Mouse (Mus musculus): ENCODE data around the gene 9330159F19Rik. TPM values are rescaled to one million over a fixed set of nuclear protein-coding genes. Genes with fewer than 3 reads are reported as not detected.

Gene 9330159F19Rik
- polyA plus RNA-seq (2014; fragmentation: Nextera tagmentation; extraction: Ambion mirVana), result 6.8 and 9.1 TPM in 2 replicates

GRCm38 (mm10) chr10:29211453-29211852, at the start of gene 9330159F19Rik:
TSS of gene 9330159F19Rik (plus strand) at chr10:29211606.
- DNase-seq (ENCODE audit: low spot score) (peak; percentile 71), ATAC-seq (replicated peaks; ENCODE audit: low FRiP score) (peak; percentile 92)
- WGBS, result 10% methylated on average over 4 of the region's 4 CpGs
- H3K4me1 ChIP-seq (replicated peaks; ENCODE audit: control insufficient read depth, insufficient read depth, low read length), result peaks cover 2% of the 10 kb centered on the region; the same call in 1 of the 2 replicates
- H3K27ac ChIP-seq (ENCODE audit: low read depth, low read length), result peak within 1 kb of the TSS; percentile 68
- no peaks in the 10 kb centered on the region for H3K36me3 ChIP-seq (ENCODE audit: control insufficient read depth, insufficient read depth, low read length)
- no peaks in the 10 kb centered on the region for H3K27me3 ChIP-seq (ENCODE audit: control insufficient read depth, insufficient read depth, low read length)
- H3K9me3 ChIP-seq (ENCODE audit: control insufficient read depth, low read length), result no peaks in the 10 kb centered on the region
- H3K4me3 ChIP-seq (ENCODE audit: low read depth, low read length), result no peak within 1 kb of the TSS
- H3K9ac ChIP-seq (ENCODE audit: low read length), result peak within 1 kb of the TSS; percentile 20; the same call in 1 of the 2 replicates
- 0 out of 2 replicates have a peak within 1 kb of the TSS, but pooled peaks have one; percentile 11 for H3K4me2 ChIP-seq (ENCODE audit: low read depth, low read length, severe bottlenecking)

DNA sequence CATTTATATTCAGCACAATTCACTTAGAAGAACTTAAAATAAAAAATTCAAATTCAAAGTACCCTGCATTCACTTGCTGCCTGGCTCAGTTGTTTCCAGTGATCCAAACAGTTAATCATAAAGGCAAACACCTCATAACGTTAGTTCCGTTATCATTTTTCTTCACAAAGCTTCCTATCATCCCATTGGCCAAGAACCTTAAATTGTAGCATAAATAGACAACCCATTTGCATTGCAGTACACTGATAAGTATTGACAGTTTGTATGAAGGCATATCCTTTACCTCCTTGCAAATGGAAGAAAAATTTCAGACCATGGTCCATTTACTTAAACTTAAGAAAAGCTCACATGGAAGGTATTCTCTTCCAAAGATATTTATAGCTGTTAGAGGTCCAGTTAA, 49.7 kb upstream of the 9330159F19Rik start:
- WGBS, result 93% methylated on average over 2 of the region's 2 CpGs
- Histone ChIP-seq H3K27me3 (ENCODE audit: control insufficient read depth, insufficient read depth, low read length) (no peaks in the 10 kb centered on the region), H3K4me1 (replicated peaks; ENCODE audit: control insufficient read depth, insufficient read depth, low read length) (no peaks in the 10 kb centered on the region), H3K27ac (ENCODE audit: low read depth, low read length) (no peak overlapping the region), H3K9me3 (ENCODE audit: control insufficient read depth, low read length) (no peaks in the 10 kb centered on the region), H3K4me3 (ENCODE audit: low read depth, low read length) (no peak overlapping the region), H3K4me2 (ENCODE audit: low read depth, low read length, severe bottlenecking) (no peak overlapping the region), H3K9ac (ENCODE audit: low read length) (no peak overlapping the region), H3K36me3 (ENCODE audit: control insufficient read depth, insufficient read depth, low read length) (no peaks in the 10 kb centered on the region)
- ATAC-seq (replicated peaks; ENCODE audit: low FRiP score) (no peak), DNase-seq (ENCODE audit: low spot score) (no peak)

DNA sequence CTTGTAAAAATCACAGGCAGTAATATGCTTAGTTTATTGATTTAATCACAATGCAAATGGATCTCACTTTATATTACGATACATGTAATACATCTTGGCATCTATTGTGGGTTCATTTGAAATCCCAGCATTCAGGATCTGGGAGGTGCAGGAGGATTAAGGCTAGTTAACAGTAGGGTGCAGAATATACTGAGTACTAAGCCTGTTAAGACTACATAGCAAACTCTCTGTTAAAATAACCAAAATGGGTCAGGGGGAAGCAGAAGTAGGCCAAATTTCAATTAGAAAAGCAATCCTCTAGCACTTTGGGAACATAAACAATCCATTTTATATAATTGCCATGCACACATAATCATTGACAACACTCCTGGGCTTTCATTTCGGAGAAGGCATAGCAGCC, 37.6 kb upstream of the 9330159F19Rik start:
- H3K36me3 ChIP-seq (ENCODE audit: control insufficient read depth, insufficient read depth, low read length), result peaks cover 5% of the 10 kb centered on the region; the same call in 1 of the 2 replicates
- no peak overlapping the region for H3K4me2 ChIP-seq (ENCODE audit: low read depth, low read length, severe bottlenecking)
- H3K27me3 ChIP-seq (ENCODE audit: control insufficient read depth, insufficient read depth, low read length), result no peaks in the 10 kb centered on the region
- DNase-seq (ENCODE audit: low spot score), result no peak
- no peak overlapping the region for H3K27ac ChIP-seq (ENCODE audit: low read depth, low read length)
- H3K9me3 ChIP-seq (ENCODE audit: control insufficient read depth, low read length), result peaks cover 4% of the 10 kb centered on the region; the same call in 1 of the 2 replicates
- no peak overlapping the region for H3K9ac ChIP-seq (ENCODE audit: low read length)
- no peak for ATAC-seq (replicated peaks; ENCODE audit: low FRiP score)
- 90% methylated on average over 2 of the region's 2 CpGs for WGBS
- no peaks in the 10 kb centered on the region for H3K4me1 ChIP-seq (replicated peaks; ENCODE audit: control insufficient read depth, insufficient read depth, low read length)
- H3K4me3 ChIP-seq (ENCODE audit: low read depth, low read length), result no peak overlapping the region

DNA sequence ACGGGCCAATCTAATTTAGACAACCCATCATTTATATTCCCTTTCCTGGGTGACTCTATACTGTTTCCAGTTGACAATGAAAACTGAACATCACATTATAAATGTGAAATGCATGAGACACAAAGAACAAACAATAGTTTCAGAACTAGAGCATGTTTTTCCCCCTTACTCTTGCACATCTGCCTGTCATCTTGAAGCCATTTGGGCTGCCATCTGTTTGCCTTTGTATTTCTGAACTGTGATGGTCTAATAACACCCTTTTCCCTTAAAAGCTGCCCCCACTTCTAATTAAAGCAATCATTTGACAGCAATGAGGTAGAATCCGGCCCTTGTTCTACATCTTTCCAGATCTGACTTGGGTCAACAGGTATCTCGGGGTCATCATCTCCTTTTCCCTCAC, 35.8 kb upstream of the 9330159F19Rik start:
- 81% methylated on average over 3 of the region's 3 CpGs for WGBS
- Histone ChIP-seq H3K36me3 (ENCODE audit: control insufficient read depth, insufficient read depth, low read length) (peaks cover 5% of the 10 kb centered on the region; the same call in 1 of the 2 replicates), H3K4me1 (replicated peaks; ENCODE audit: control insufficient read depth, insufficient read depth, low read length) (no peaks in the 10 kb centered on the region), H3K4me3 (ENCODE audit: low read depth, low read length) (no peak overlapping the region), H3K27me3 (ENCODE audit: control insufficient read depth, insufficient read depth, low read length) (no peaks in the 10 kb centered on the region), H3K9me3 (ENCODE audit: control insufficient read depth, low read length) (peaks cover 4% of the 10 kb centered on the region; the same call in 1 of the 2 replicates), H3K27ac (ENCODE audit: low read depth, low read length) (no peak overlapping the region), H3K4me2 (ENCODE audit: low read depth, low read length, severe bottlenecking) (no peak overlapping the region), H3K9ac (ENCODE audit: low read length) (no peak overlapping the region)
- no peak for ATAC-seq (replicated peaks; ENCODE audit: low FRiP score)
- DNase-seq (ENCODE audit: low spot score), result no peak

GRCm38 (mm10) chr10:29176881-29177280, 34.5 kb upstream of the 9330159F19Rik start:
- 77% methylated on average over 4 of the region's 4 CpGs for WGBS
- DNase-seq (ENCODE audit: low spot score), result no peak
- Histone ChIP-seq H3K9me3 (ENCODE audit: control insufficient read depth, low read length) (no peaks in the 10 kb centered on the region), H3K4me3 (ENCODE audit: low read depth, low read length) (no peak overlapping the region), H3K36me3 (ENCODE audit: control insufficient read depth, insufficient read depth, low read length) (no peaks in the 10 kb centered on the region; the same call in 1 of the 2 replicates), H3K4me2 (ENCODE audit: low read depth, low read length, severe bottlenecking) (no peak overlapping the region), H3K27ac (ENCODE audit: low read depth, low read length) (no peak overlapping the region), H3K9ac (ENCODE audit: low read length) (no peak overlapping the region), H3K27me3 (ENCODE audit: control insufficient read depth, insufficient read depth, low read length) (no peaks in the 10 kb centered on the region), H3K4me1 (replicated peaks; ENCODE audit: control insufficient read depth, insufficient read depth, low read length) (no peaks in the 10 kb centered on the region)
- no peak for ATAC-seq (replicated peaks; ENCODE audit: low FRiP score)

GRCm38 (mm10) chr10:29178003-29178402, 33.4 kb upstream of the 9330159F19Rik start:
- H3K4me3 ChIP-seq (ENCODE audit: low read depth, low read length), result no peak overlapping the region
- 47% methylated on average over 2 of the region's 2 CpGs for WGBS
- H3K4me1 ChIP-seq (replicated peaks; ENCODE audit: control insufficient read depth, insufficient read depth, low read length), result no peaks in the 10 kb centered on the region
- ATAC-seq (replicated peaks; ENCODE audit: low FRiP score) (no peak), DNase-seq (ENCODE audit: low spot score) (no peak)
- no peak overlapping the region for H3K9ac ChIP-seq (ENCODE audit: low read length)
- H3K27ac ChIP-seq (ENCODE audit: low read depth, low read length), result no peak overlapping the region
- H3K27me3 ChIP-seq (ENCODE audit: control insufficient read depth, insufficient read depth, low read length), result no peaks in the 10 kb centered on the region
- no peak overlapping the region for H3K4me2 ChIP-seq (ENCODE audit: low read depth, low read length, severe bottlenecking)
- H3K36me3 ChIP-seq (ENCODE audit: control insufficient read depth, insufficient read depth, low read length), result peaks cover 3% of the 10 kb centered on the region; the same call in 1 of the 2 replicates
- H3K9me3 ChIP-seq (ENCODE audit: control insufficient read depth, low read length), result no peaks in the 10 kb centered on the region

GRCm38 (mm10) chr10:29180210-29180609, 31.2 kb upstream of the 9330159F19Rik start:
- WGBS, result 88% methylated on average over 3 of the region's 3 CpGs
- Histone ChIP-seq H3K9ac (ENCODE audit: low read length) (no peak overlapping the region), H3K4me1 (replicated peaks; ENCODE audit: control insufficient read depth, insufficient read depth, low read length) (no peaks in the 10 kb centered on the region), H3K27me3 (ENCODE audit: control insufficient read depth, insufficient read depth, low read length) (no peaks in the 10 kb centered on the region), H3K9me3 (ENCODE audit: control insufficient read depth, low read length) (no peaks in the 10 kb centered on the region), H3K4me3 (ENCODE audit: low read depth, low read length) (no peak overlapping the region), H3K27ac (ENCODE audit: low read depth, low read length) (no peak overlapping the region), H3K36me3 (ENCODE audit: control insufficient read depth, insufficient read depth, low read length) (peaks cover 3% of the 10 kb centered on the region; the same call in 1 of the 2 replicates), H3K4me2 (ENCODE audit: low read depth, low read length, severe bottlenecking) (no peak overlapping the region)
- DNase-seq (ENCODE audit: low spot score), result no peak
- no peak for ATAC-seq (replicated peaks; ENCODE audit: low FRiP score)

GRCm38 (mm10) chr10:29181046-29181445, 30.4 kb upstream of the 9330159F19Rik start:
- H3K4me2 ChIP-seq (ENCODE audit: low read depth, low read length, severe bottlenecking), result no peak overlapping the region
- H3K27me3 ChIP-seq (ENCODE audit: control insufficient read depth, insufficient read depth, low read length), result no peaks in the 10 kb centered on the region
- H3K4me1 ChIP-seq (replicated peaks; ENCODE audit: control insufficient read depth, insufficient read depth, low read length), result no peaks in the 10 kb centered on the region
- peak; percentile 65; the same call in 1 of the 2 replicates for ATAC-seq (replicated peaks; ENCODE audit: low FRiP score)
- H3K27ac ChIP-seq (ENCODE audit: low read depth, low read length), result no peak overlapping the region
- no peaks in the 10 kb centered on the region for H3K9me3 ChIP-seq (ENCODE audit: control insufficient read depth, low read length)
- no peak overlapping the region for H3K9ac ChIP-seq (ENCODE audit: low read length)
- 63% methylated on average over 2 of the region's 2 CpGs for WGBS
- DNase-seq (ENCODE audit: low spot score), result no peak
- peaks cover 3% of the 10 kb centered on the region; the same call in 1 of the 2 replicates for H3K36me3 ChIP-seq (ENCODE audit: control insufficient read depth, insufficient read depth, low read length)
- H3K4me3 ChIP-seq (ENCODE audit: low read depth, low read length), result no peak overlapping the region

GRCm38 (mm10) chr10:29193769-29194168, 17.6 kb upstream of the 9330159F19Rik start:
- Histone ChIP-seq H3K4me3 (ENCODE audit: low read depth, low read length) (no peak overlapping the region), H3K4me1 (replicated peaks; ENCODE audit: control insufficient read depth, insufficient read depth, low read length) (no peaks in the 10 kb centered on the region), H3K27me3 (ENCODE audit: control insufficient read depth, insufficient read depth, low read length) (no peaks in the 10 kb centered on the region), H3K27ac (ENCODE audit: low read depth, low read length) (no peak overlapping the region), H3K9me3 (ENCODE audit: control insufficient read depth, low read length) (peaks cover 6% of the 10 kb centered on the region; the same call in 1 of the 2 replicates), H3K4me2 (ENCODE audit: low read depth, low read length, severe bottlenecking) (no peak overlapping the region), H3K9ac (ENCODE audit: low read length) (no peak overlapping the region), H3K36me3 (ENCODE audit: control insufficient read depth, insufficient read depth, low read length) (peaks cover 15% of the 10 kb centered on the region)
- ATAC-seq (replicated peaks; ENCODE audit: low FRiP score) (no peak), DNase-seq (ENCODE audit: low spot score) (no peak)
